Mouse (Mus musculus): ENCODE data around the gene Olfr726.

Gene Olfr726

DNA sequence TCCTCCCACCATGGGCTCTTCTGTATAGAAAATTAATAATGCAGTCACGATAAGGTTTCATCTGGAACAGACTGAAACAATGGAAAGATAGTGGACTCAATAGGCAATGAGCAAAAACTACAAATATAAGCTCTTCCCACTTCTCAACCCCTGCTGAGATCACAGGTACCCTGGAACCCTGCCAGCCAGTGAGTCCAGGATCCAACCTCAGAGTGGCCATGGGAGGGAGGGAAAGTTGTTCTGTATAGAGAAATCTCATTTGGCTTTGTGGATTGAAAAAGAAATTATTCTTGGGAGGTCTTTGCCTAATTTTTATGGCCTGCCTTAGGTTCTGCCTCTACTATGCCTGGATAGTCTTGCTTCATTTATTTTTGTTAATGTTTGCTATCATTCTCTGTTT lies at the start of gene Olfr726:
TSS of gene Olfr726 (minus strand) at position 101 of the 400 bp plus-strand sequence.
- in situ Hi-C loops (cut with MboI), result no loop called here

DNA sequence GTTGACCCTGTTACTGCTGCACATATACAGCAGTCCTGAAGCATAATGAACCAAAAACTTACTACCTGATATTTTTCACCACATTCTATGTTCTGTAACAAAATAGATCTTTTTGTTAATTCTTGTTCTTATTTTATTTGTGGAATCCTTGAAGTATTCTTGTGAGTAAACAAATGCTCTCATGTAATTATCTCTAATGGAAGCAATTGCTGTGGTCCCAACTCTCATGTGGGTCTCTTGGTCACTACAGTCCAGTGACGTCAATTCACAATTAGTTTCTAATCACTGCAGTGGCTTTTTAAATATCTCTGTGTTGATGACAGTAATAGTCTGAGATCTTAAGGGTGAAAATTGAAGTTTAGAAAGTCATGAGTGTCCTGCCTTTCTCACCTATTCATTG lies 32.1 kb upstream of the Olfr726 start, which contains the start of gene Olfr727:
TSS of gene Olfr727 (plus strand) at position 301 of the 400 bp plus-strand sequence.
- in situ Hi-C loops (cut with MboI), result no loop called here

DNA sequence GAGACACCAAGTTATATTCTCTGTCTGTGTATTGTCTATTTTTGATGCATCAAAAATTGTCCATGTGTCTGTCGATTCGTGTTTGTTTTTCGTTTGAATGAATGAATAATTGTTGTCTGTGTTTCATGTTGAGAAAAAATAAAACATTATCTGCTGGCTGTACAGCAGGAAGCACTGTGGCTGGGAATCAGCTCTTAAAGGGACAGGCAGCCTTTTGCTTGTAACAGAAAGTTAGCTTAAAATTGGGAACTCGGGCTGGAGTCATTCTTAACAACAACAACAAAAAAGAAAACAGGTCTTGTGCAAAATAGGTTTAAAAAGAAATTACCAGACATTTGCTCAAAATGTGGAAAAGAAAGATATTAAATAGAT lies 28.0 kb downstream of the Olfr726 start:
- in situ Hi-C loops (cut with MboI), result no loop called here

DNA sequence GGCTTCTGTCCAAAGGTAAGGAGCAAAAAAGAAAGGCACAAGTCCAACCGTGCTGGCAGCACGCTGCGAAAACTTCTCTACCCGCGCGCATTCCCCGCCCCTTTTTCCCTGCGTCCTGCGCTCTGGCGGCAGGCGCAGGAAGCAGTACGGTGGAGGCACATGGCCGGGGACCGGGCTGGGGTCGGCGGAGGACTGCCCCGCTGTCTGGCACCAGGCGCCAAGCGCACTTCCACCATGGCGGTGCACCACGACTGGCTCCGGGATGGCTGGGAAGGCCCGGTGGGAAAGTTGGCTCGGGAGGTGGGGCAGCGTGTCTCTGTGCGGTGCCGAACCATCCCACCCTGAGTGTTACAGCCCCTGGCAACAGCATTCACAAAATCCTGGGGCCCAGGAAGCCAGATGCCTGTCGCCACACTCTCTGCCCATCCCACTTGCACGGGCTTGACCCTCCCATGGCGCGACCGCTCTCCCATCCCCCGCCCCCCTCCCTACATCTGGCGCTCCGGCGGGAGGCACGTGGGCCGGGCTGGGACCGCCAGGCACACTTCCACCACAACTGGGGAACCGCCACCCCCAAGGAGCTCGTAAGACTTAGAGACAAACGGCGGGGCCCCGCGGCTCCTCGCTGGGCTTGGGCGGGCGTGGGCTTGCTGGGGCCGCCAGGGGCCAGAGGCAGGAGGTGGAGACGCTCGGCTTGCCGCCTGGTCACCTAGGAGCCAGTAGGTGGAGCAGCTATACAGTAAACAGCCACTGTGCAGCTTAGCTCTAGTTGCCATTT lies 28.6 kb downstream of the Olfr726 start:
- in situ Hi-C loops (cut with MboI), result no loop called here

DNA sequence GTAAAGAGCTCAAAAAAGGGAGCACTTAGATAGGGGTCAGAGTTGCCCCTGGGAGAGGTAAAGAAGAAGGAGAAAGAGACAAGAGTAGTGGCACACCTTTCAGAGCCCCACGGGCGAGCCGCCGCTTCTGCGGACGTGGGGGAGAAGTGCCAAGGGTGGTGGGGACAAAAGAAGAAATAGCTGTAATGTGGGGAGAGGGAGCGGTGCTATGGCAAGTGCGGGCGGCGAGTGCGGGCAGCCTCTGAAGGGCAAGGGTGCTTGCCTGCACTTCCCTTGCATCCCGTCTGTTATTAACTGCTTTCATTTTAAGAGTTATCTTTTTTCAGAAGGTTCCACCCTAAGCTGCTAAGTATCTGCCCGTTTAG lies 29.2 kb downstream of the Olfr726 start:
- in situ Hi-C loops (cut with MboI), result no loop called here

DNA sequence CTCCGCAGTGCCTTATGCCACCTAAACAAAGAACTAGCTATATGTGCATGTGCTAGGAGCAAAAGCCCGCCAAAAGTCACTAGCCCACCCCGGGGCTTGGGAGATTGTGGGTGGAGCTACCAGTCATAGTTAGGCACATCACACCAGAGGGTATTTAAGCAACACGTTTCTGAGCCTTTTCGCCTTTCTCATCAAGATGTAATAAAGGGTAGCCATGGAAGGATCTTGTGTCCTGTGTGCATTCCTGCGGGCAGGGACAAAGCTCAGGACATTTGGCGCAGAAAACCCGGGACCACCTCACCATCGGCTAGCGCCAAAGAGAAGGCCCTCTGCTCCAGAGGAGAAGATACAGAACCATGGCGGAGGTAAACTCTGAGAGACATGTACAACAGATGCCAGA lies 29.6 kb downstream of the Olfr726 start:
- in situ Hi-C loops (cut with MboI), result no loop called here

DNA sequence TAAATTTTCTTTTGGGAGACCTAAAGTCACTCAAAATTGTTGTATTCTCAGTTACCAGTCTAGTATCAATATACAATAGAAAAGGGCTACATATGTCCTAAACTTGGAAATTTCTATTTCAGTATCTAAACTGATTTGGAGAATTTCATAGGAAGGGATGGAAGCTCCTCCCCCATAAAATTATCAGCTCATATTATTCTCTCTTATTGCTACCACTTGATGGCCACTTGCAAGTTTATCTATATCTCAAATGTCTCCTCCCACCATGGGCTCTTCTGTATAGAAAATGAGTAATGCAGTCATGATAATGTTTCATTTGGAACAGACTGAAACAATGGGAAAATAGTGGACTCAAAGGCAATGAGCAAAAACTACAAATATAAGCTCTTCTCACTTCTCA lies 50.5 kb downstream of the Olfr726 start, which contains the start of gene Olfr725:
TSS of gene Olfr725 (minus strand) at position 101 of the 400 bp plus-strand sequence.
- in situ Hi-C loops (cut with MboI), result no loop called here

Measured in mature B cell (primary cell).